Mouse (Mus musculus) cerebellum, adult 2 months (tissue): Measurements from ENCODE around the gene Lrrc40.

Experiments used
- CTCF ChIP-seq: fragments of 200-500 bp; IDR thresholded peaks from 2 replicates; pipeline ENCODE4 v1.5.1; 2011; ENCODE audit warnings: low read depth, mild to moderate bottlenecking, control low read depth, low read length, moderate library complexity, borderline replicate concordance; ENCODE audit not compliant: insufficient read depth
- POLR2A ChIP-seq: fragments of 200-500 bp; IDR thresholded peaks from 2 replicates; pipeline ENCODE4 v1.6.1; 2011; ENCODE audit warnings: low read length, control low read depth, borderline replicate concordance; ENCODE audit not compliant: insufficient read depth

DNA sequence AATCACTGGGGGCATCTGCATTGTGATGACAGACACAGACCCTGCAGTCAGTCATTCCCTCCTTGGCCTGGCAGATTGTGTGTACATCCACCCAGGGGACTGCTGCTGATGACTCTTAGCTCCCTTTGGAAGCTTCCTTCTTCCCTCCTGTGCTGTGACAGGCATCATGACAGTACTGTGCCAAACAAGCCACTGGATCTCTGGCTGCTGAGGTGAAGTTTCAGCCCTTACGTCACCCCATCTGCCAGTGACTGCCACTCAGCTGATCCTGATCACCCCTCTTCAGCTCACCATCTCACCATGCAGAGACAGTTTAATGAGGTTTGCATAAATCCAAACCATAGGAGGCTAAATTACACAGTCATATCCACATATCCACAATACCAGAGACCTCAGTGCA, 68.8 kb downstream of the Lrrc40 start:
- TF ChIP-seq POLR2A = no peak
- TF ChIP-seq CTCF = no peak
